Comparison of ENCODE assay signal across 9 mouse cellular contexts in the genomic region with DNA sequence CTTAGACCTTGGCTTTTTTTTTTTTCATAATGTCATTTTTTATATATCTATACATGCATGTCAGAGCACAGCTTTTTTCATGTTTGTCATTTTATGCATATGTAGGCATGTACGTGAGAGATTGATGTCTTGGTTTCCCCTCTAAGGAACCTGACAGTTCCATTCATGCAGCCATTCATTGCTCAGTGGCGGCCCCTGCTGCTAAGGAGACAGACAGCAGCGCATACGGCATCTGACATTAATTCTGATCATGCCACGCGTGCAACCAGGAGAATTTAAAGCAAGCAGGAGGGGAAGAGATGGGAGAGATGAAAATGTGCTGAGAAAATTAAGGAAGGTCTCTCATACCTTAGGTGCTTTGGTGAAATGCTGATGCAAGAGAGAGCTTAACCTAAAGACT.
DNase-seq lines count a peak whose midpoint lies in the region; ATAC-seq and TF ChIP-seq lines count a peak whose summit lies in the region.
"Had no signal": no experiment of that assay in that cellular context is flagged by ENCODE, and none has a peak within 500 bp of the region (broad histone marks: within the 10 kb centered on the region; RNA-seq: fewer than 3 reads in every experiment).

No protein-coding gene starts in this region.

- no peaks in the 10 kb centered on the region for H3K36me3 ChIP-seq in embryonic facial prominence, embryonic 11.5 days (replicated peaks; ENCODE audit: control insufficient read depth, insufficient read depth, low read depth, low read length)
- H3K36me3 ChIP-seq in lung, embryonic 14.5 days (ENCODE audit: insufficient read depth) = no peaks in the 10 kb centered on the region
- H3K36me3 ChIP-seq: liver, embryonic 15.5 days had no signal

- 0 out of 2 replicates have a peak, but pooled peaks have one; percentile 32 for ATAC-seq in embryonic facial prominence, embryonic 11.5 days (replicated peaks; ENCODE audit: insufficient number of reproducible peaks, low FRiP score, low TSS enrichment, low read depth)
- 0 out of 2 replicates have a peak, but pooled peaks have one; percentile 47 for ATAC-seq in lung, embryonic 14.5 days (ENCODE audit: insufficient read depth)

- no peak overlapping the region for H3K27ac ChIP-seq in embryonic facial prominence, embryonic 11.5 days (replicated peaks; ENCODE audit: low read depth, low read length)
- no peak overlapping the region for H3K27ac ChIP-seq in lung, embryonic 14.5 days (ENCODE audit: low read depth)
- H3K27ac ChIP-seq: liver, embryonic 15.5 days had no signal

- no peak overlapping the region for H3K4me2 ChIP-seq in embryonic facial prominence, embryonic 11.5 days (ENCODE audit: low read depth, low read length)
- no peak overlapping the region for H3K4me2 ChIP-seq in lung, embryonic 14.5 days
- H3K4me2 ChIP-seq: liver, embryonic 15.5 days had no signal

- 11% methylated on average over 6 of the region's 6 CpGs for WGBS in embryonic facial prominence, embryonic 11.5 days
- WGBS in lung, embryonic 14.5 days = 7% methylated on average over 6 of the region's 6 CpGs

- H3K9ac ChIP-seq in embryonic facial prominence, embryonic 11.5 days (replicated peaks; ENCODE audit: low read length) = no peak overlapping the region
- H3K9ac ChIP-seq in lung, embryonic 14.5 days = no peak overlapping the region
- H3K9ac ChIP-seq: liver, embryonic 15.5 days had no signal

- peak; percentile 86 for TF ChIP-seq CTCF in lung, embryonic 14.5 days (IDR thresholded peaks at IDR 0.05; ENCODE audit: low read depth)

- no peaks in the 10 kb centered on the region for H3K27me3 ChIP-seq in embryonic facial prominence, embryonic 11.5 days (ENCODE audit: control insufficient read depth, insufficient read depth, low read length)
- no peaks in the 10 kb centered on the region for H3K27me3 ChIP-seq in lung, embryonic 14.5 days (ENCODE audit: insufficient read depth, low read length)
- H3K27me3 ChIP-seq: liver, embryonic 15.5 days had no signal

- intact Hi-C loops in heart, postnatal 10 days (cut with DNase I) = loop anchor here (2.0 kb wide), 1 partner anchor 161 kb away; no protein-coding TSS in a partner anchor

- H3K9me3 ChIP-seq in embryonic facial prominence, embryonic 11.5 days (replicated peaks; ENCODE audit: control insufficient read depth, low read length) = no peaks in the 10 kb centered on the region
- no peaks in the 10 kb centered on the region for H3K9me3 ChIP-seq in lung, embryonic 14.5 days (ENCODE audit: low read depth, low read length)
- H3K9me3 ChIP-seq: liver, embryonic 15.5 days had no signal

- peak; percentile 50 for DNase-seq in ES-CJ7 (ENCODE audit: low read depth, low spot score)
- DNase-seq in adrenal gland, postnatal 10 days = peak; percentile 81
- DNase-seq in embryonic facial prominence, embryonic 11.5 days (ENCODE audit: low spot score) = peak; percentile 75
- peak; percentile 66 to 76 for DNase-seq in heart, postnatal 10 days
- peak; percentile 68 to 92 for DNase-seq in layer of hippocampus, adult 18-20 months (ENCODE audit: low spot score in 2 of 2)
- DNase-seq in lung, embryonic 14.5 days = peak; percentile 74
- peak; percentile 43 for DNase-seq in retina, postnatal 7 days (ENCODE audit: low read depth, low spot score)
- DNase-seq in c-Kit-positive CD71-positive TER-119-positive erythroid progenitor cells, embryonic 14.5 days (ENCODE audit: low spot score) = no peak

- no peaks in the 10 kb centered on the region for H3K4me1 ChIP-seq in embryonic facial prominence, embryonic 11.5 days (ENCODE audit: control insufficient read depth, insufficient read depth, low read length)
- no peaks in the 10 kb centered on the region for H3K4me1 ChIP-seq in lung, embryonic 14.5 days (ENCODE audit: insufficient read depth)
- H3K4me1 ChIP-seq: liver, embryonic 15.5 days had no signal

- H3K4me3 ChIP-seq in embryonic facial prominence, embryonic 11.5 days (ENCODE audit: low read depth, low read length) = no peak overlapping the region
- H3K4me3 ChIP-seq in lung, embryonic 14.5 days (ENCODE audit: low read depth, low read length) = no peak overlapping the region
- H3K4me3 ChIP-seq: liver, embryonic 15.5 days had no signal
